Mouse (Mus musculus) MEL (cell line): ENCODE results near the gene Cd1d1. TPM values are rescaled to one million over a fixed set of nuclear protein-coding genes. Genes with fewer than 3 reads are reported as not detected.
"Not testable (repeated sequence)": the region's sequence is repeated elsewhere in the genome, so short reads cannot be mapped to it uniquely, and the experiment has no call there.

ENCODE experiments used
- DNase-seq: peaks from one replicate; pipeline ENCODE4 v3.0.0; 2011; ENCODE audit warnings: low read depth, low spot score
- H3K27ac ChIP-seq: 2 replicates; pipeline ENCODE4 v1.5.1; 2012; ENCODE audit warnings: low read depth, mild to moderate bottlenecking, control low read depth, low read length, moderate library complexity; ENCODE audit not compliant: control insufficient read depth
- H3K27me3 ChIP-seq, 2 experiments: fragments of 150-350 bp in 1 of 2; sonication (generic) in 1 of 2; 2 replicates each; pipeline ENCODE4 v1.6.1; 2012; ENCODE audit warnings: low read length in 2 of 2, mild to moderate bottlenecking in 2 of 2, improper control_type of control experiment in 1 of 2, moderate library complexity in 1 of 2; ENCODE audit not compliant: insufficient read depth in 2 of 2, control insufficient read depth in 1 of 2
- H3K36me3 ChIP-seq, 2 experiments: 2 replicates each; pipeline ENCODE4 v1.6.1; 2012 to 2014; ENCODE audit warnings: low read length in 2 of 2, improper control_type of control experiment in 1 of 2, inconsistent platforms in 1 of 2, mild to moderate bottlenecking in 1 of 2; ENCODE audit not compliant: insufficient read depth in 2 of 2, control insufficient read depth in 1 of 2
- H3K4me1 ChIP-seq, 2 experiments: fragments of 150-350 bp in 1 of 2; sonication (generic) in 1 of 2; 2 replicates each; pipeline ENCODE4 v1.6.1; 2012; ENCODE audit warnings: low read length in 2 of 2, improper control_type of control experiment in 1 of 2, mild to moderate bottlenecking in 1 of 2; ENCODE audit not compliant: insufficient read depth in 2 of 2, control insufficient read depth in 1 of 2
- H3K4me3 ChIP-seq, 2 experiments: fragments of 150-350 bp in 1 of 2; sonication (generic) in 1 of 2; 2 replicates each; pipeline ENCODE4 v1.5.1; 2012; ENCODE audit warnings: low read depth in 2 of 2, low read length in 2 of 2, mild to moderate bottlenecking in 2 of 2, moderate library complexity in 2 of 2, control low read depth in 1 of 2, improper control_type of control experiment in 1 of 2; ENCODE audit not compliant: control insufficient read depth in 1 of 2, insufficient read depth in 1 of 2
- H3K79me2 ChIP-seq: 2 replicates; pipeline ENCODE4 v1.6.1; 2012; ENCODE audit warnings: mild to moderate bottlenecking, low read length, moderate library complexity; ENCODE audit not compliant: control insufficient read depth, poor library complexity, insufficient read depth
- H3K9ac ChIP-seq: 2 replicates; pipeline ENCODE4 v1.6.1; 2012; ENCODE audit warnings: low read depth, mild to moderate bottlenecking, control low read depth, low read length, moderate library complexity; ENCODE audit not compliant: control insufficient read depth, poor library complexity, severe bottlenecking
- H3K9me3 ChIP-seq: fragments of 150-350 bp; sonication (generic); replicated peaks from 2 replicates; pipeline ENCODE4 v1.6.1; 2012; ENCODE audit warnings: mild to moderate bottlenecking, low read length, improper control_type of control experiment, moderate library complexity; ENCODE audit not compliant: insufficient read depth
- BHLHE40 ChIP-seq: IDR thresholded peaks from 2 replicates; pipeline ENCODE4 v1.6.1; 2012; ENCODE audit warnings: low read depth, mild to moderate bottlenecking, inconsistent platforms, low read length, improper control_type of control experiment, borderline replicate concordance
- CHD1 ChIP-seq: IDR thresholded peaks from 2 replicates; pipeline ENCODE4 v1.6.1; 2012; ENCODE audit warnings: low read depth, mild to moderate bottlenecking, inconsistent platforms, low read length, improper control_type of control experiment
- CHD2 ChIP-seq: IDR thresholded peaks from 2 replicates; pipeline ENCODE4 v1.6.1; 2011; ENCODE audit warnings: low read length, improper control_type of control experiment
- CTCF ChIP-seq, 3 experiments: IDR thresholded peaks in 2 of 3; conservative IDR thresholded peaks in 1 of 3; 2 replicates each; pipeline ENCODE4 v1.5.1; 2011 to 2012; ENCODE audit warnings: low read length in 3 of 3, low read depth in 2 of 3, mild to moderate bottlenecking in 2 of 3, improper control_type of control experiment in 1 of 3, inconsistent platforms in 1 of 3, mixed read lengths in 1 of 3, moderate library complexity in 1 of 3; ENCODE audit not compliant: control insufficient read depth in 1 of 3, insufficient read depth in 1 of 3, poor library complexity in 1 of 3, severe bottlenecking in 1 of 3
- ELF1 ChIP-seq: IDR thresholded peaks from 2 replicates; pipeline ENCODE4 v1.6.1; 2014; ENCODE audit warnings: low read depth, mild to moderate bottlenecking, inconsistent platforms, low read length, improper control_type of control experiment, moderate library complexity
- EP300 ChIP-seq, 2 experiments: IDR thresholded peaks; 2 replicates each; pipeline ENCODE4 v1.6.1; 2011; ENCODE audit warnings: improper control_type of control experiment in 2 of 2, low read length in 2 of 2, low read depth in 1 of 2, mild to moderate bottlenecking in 1 of 2
- ETS1 ChIP-seq: IDR thresholded peaks from 2 replicates; pipeline ENCODE4 v1.6.1; 2012; ENCODE audit warnings: low read depth, mild to moderate bottlenecking, inconsistent platforms, low read length, improper control_type of control experiment, moderate library complexity
- HCFC1 ChIP-seq: IDR thresholded peaks from 2 replicates; pipeline ENCODE4 v1.6.1; 2012; ENCODE audit warnings: low read depth, mild to moderate bottlenecking, inconsistent platforms, low read length, improper control_type of control experiment, moderate library complexity
- KAT2A ChIP-seq: conservative IDR thresholded peaks from 2 replicates; pipeline ENCODE4 v1.6.1; 2012; ENCODE audit warnings: low read depth, low read length, improper control_type of control experiment, inconsistent platforms
- MYC ChIP-seq: IDR thresholded peaks from 2 replicates; pipeline ENCODE4 v1.6.1; 2011; ENCODE audit warnings: low read depth, mild to moderate bottlenecking, low read length, improper control_type of control experiment, moderate library complexity
- NRF1 ChIP-seq: IDR thresholded peaks from 2 replicates; pipeline ENCODE4 v1.6.1; 2014; ENCODE audit warnings: low read depth, mild to moderate bottlenecking, inconsistent platforms, low read length, improper control_type of control experiment, moderate library complexity; ENCODE audit not compliant: poor library complexity, insufficient read depth, severe bottlenecking
- POLR2A ChIP-seq, 2 experiments: IDR thresholded peaks; 2 replicates each; pipeline ENCODE4 v1.6.1; 2011 to 2012; ENCODE audit warnings: low read length in 2 of 2, mild to moderate bottlenecking in 2 of 2, control low read depth in 1 of 2, improper control_type of control experiment in 1 of 2, low read depth in 1 of 2, moderate library complexity in 1 of 2; ENCODE audit not compliant: control insufficient read depth in 1 of 2, insufficient read depth in 1 of 2, poor library complexity in 1 of 2
- SIN3A ChIP-seq: IDR thresholded peaks from 2 replicates; pipeline ENCODE4 v1.6.1; 2012; ENCODE audit warnings: low read length, improper control_type of control experiment, inconsistent platforms
- TBP ChIP-seq: IDR thresholded peaks from 2 replicates; pipeline ENCODE4 v1.8.0; 2011; ENCODE audit warnings: low read depth, low read length, improper control_type of control experiment
- ZNF384 ChIP-seq: IDR thresholded peaks from 2 replicates; pipeline ENCODE4 v1.6.1; 2012; ENCODE audit warnings: low read depth, mild to moderate bottlenecking, inconsistent platforms, low read length, improper control_type of control experiment
- polyA plus RNA-seq, 2 experiments: library from polyadenylated mRNA; stranded (reverse) in 1 of 2; unstranded in 1 of 2; fragments of >175 nt in 1 of 2; fragments of >200 nt in 1 of 2; gene quantifications; 2 replicates each; pipeline versions ENCODE4 v1.2.1 to v1.2.4; 2012; ENCODE audit warnings: low replicate concordance in 2 of 2, low read depth in 1 of 2; ENCODE audit not compliant: insufficient read length in 2 of 2, insufficient read depth in 1 of 2, missing spikeins in 1 of 2
- total RNA-seq: library from RNA; depleted of rRNA; stranded (reverse); fragments of 300-350 nt; gene quantifications from 2 replicates; pipeline ENCODE4 v1.2.3, GENCODE M21; 2012

The Cd1d1 gene
- total and polyA plus RNA-seq, 3 experiments = 1.1 to 1.6 TPM; not detected in 1

DNA sequence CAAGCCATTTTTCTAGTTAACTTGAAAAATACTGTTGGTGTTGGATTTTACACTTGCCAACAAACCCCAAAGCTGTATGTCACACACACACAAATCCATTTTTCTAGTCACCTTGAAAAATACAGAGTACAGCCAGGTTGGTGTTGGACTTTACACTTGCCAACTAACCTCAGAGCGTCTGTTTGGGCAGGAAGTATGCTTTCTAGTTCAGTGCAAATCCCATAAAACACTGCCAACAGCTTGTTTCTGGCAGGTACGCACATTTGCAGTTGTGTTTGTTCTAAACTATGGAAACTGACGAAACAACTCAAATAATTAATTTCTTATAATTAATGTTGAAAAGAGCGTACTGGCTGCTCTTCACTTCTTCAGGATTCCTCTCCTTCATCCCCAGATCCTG is 3.1 kb downstream of the Cd1d1 start:
- TF ChIP-seq EP300 (IDR thresholded peaks at IDR 0.05; ENCODE audit: low read depth in 1 of 2, low read length in 2 of 2) (no peak), ELF1 (no peak), CHD2 (no peak), ETS1 (no peak), NRF1 (no peak), MYC (no peak), CHD1 (no peak), POLR2A (IDR thresholded peaks at IDR 0.05; ENCODE audit: control insufficient read depth in 1 of 2, insufficient read depth in 1 of 2, low read depth in 1 of 2, low read length in 2 of 2, poor library complexity in 1 of 2) (no peak), ZNF384 (no peak), TBP (no peak), SIN3A (no peak), BHLHE40 (no peak)
- no peak for DNase-seq
- Histone ChIP-seq H3K27me3 (no peaks in the 10 kb centered on the region), H3K9me3 (no peaks in the 10 kb centered on the region), H3K4me3 (no peak overlapping the region), H3K79me2 (no peaks in the 10 kb centered on the region), H3K27ac (no peak overlapping the region), H3K9ac (no peak overlapping the region), H3K4me1 (peaks cover 0 to 6% of the 10 kb centered on the region in 2 experiments; a peak in 3 of 4 replicates), H3K36me3 (no peaks in the 10 kb centered on the region; a peak in 1 of 4 replicates)

DNA sequence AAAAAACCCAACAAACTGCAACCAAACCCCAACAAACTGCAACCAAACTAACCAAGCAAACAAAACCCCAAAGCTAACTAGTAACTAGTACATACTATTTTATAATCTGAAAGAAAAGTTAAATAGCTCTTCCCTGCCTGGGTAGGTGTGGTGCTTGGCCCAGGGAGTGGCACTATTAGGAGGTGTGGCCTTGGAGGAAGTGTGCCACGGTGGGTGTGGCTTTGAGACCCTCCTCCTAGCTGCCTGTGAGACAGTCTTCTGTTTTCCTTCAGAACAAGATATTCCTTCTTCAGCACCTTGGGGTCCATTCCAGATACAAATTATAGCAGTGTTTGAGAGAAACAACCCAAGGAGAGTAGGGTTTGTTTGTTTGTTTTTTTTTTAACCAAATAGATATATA is 3.9 kb downstream of the Cd1d1 start:
- Histone ChIP-seq H3K9me3 (no peaks in the 10 kb centered on the region), H3K36me3 (no peaks in the 10 kb centered on the region; a peak in 1 of 4 replicates), H3K79me2 (no peaks in the 10 kb centered on the region), H3K27ac (no peak overlapping the region), H3K4me1 (peaks cover 0 to 6% of the 10 kb centered on the region in 2 experiments; a peak in 3 of 4 replicates), H3K9ac (no peak overlapping the region), H3K27me3 (no peaks in the 10 kb centered on the region), H3K4me3 (no peak overlapping the region)
- DNase-seq = peak; percentile 15
- TF ChIP-seq HCFC1 (no peak), SIN3A (no peak), ZNF384 (peak; percentile 28; the same call in 1 of the 2 replicates), KAT2A (no peak), CTCF (IDR thresholded peaks at IDR 0.05 in 2 of 3, conservative IDR thresholded peaks at IDR 0.05 in 1 of 3; ENCODE audit: control insufficient read depth in 1 of 3, insufficient read depth in 1 of 3, low read depth in 2 of 3, low read length in 3 of 3, poor library complexity in 1 of 3, severe bottlenecking in 1 of 3) (no peak)

DNA sequence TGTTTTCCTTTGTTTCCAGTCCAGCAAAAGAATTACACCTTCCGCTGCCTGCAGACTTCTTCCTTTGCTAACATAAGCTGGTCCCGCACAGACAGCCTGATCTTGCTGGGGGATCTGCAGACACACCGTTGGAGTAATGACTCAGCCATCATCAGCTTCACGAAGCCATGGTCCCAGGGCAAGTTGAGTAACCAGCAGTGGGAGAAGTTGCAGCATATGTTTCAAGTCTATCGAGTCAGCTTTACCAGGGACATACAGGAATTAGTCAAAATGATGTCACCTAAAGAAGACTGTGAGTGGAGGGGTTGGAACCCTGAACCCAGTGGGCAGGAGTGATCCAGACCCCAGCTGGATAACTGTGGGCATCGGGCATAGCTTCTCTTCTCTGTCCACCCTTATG is 12.3 kb downstream of the Cd1d1 start:
- H3K9me3 ChIP-seq, H3K79me2 ChIP-seq, H3K27ac ChIP-seq, DNase-seq, H3K27me3 ChIP-seq, H3K36me3 ChIP-seq, H3K9ac ChIP-seq, H3K4me3 ChIP-seq, H3K4me1 ChIP-seq: not testable (repeated sequence)
